ENCODE assay signal across 25 mouse cellular contexts in the genomic region with DNA sequence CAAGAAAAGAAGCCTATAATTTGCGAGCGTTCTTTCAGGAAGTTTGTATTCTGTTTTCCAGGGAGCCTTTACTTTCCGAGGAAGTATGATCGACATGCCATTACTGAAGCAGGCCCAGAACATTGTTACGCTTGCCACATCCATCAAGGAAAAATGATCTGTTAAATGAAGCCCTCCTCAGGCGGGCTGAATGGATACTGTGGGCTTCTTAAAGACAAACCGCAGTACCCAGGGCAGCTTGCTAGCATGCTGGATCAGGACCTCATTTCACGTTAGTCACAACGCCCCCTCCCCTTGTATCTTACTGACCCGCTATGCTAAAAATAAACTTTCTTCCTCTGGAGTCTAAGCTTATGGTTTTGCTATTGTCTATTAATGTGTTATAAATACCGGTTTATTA. TPM values are rescaled to one million over a fixed set of nuclear protein-coding genes. Genes with fewer than 3 reads are reported as not detected.
DNase-seq lines count a peak whose midpoint lies in the region; ATAC-seq and TF ChIP-seq lines count a peak whose summit lies in the region.
"Had no signal": no experiment of that assay in that cellular context is flagged by ENCODE, and none has a peak within 500 bp of the region (broad histone marks: within the 10 kb centered on the region; RNA-seq: fewer than 3 reads in every experiment).

No protein-coding gene starts in this region.

- 33% methylated on average over 11 of the region's 11 CpGs for WGBS in hindbrain, embryonic 11.5 days
- WGBS in hindbrain, embryonic 13.5 days = 27% methylated on average over 11 of the region's 11 CpGs
- 31% methylated on average over 11 of the region's 11 CpGs for WGBS in hindbrain, postnatal 0 days
- WGBS in neural tube, embryonic 15.5 days = 41% methylated on average over 11 of the region's 11 CpGs

- peak; percentile 47 for DNase-seq in hindbrain, embryonic 11.5 days (ENCODE audit: low spot score)
- DNase-seq in retina, postnatal 1 day = peak; percentile 31
- DNase-seq in retina, embryonic 14.5 days (ENCODE audit: low spot score) = no peak
- DNase-seq in hindbrain, postnatal 0 days (ENCODE audit: low spot score) = peak; percentile 49
- DNase-seq: adrenal gland, adult 2 months; adrenal gland, postnatal 25 days; cerebellum, adult 8-10 months; cerebellum, postnatal 14 days; gastrocnemius, adult 2 months; gastrocnemius, postnatal 36 days; heart, adult 18-20 months; heart, postnatal 14 days; kidney, adult 18-20 months had no signal

- peaks cover 23% of the 10 kb centered on the region for H3K27me3 ChIP-seq in hindbrain, embryonic 11.5 days (ENCODE audit: control insufficient read depth, insufficient read depth, low read length)
- H3K27me3 ChIP-seq in hindbrain, embryonic 13.5 days = peaks cover 75% of the 10 kb centered on the region
- 0 out of 2 replicates have a peak, but pooled peaks cover 4% of the 10 kb centered on the region for H3K27me3 ChIP-seq in hindbrain, postnatal 0 days (ENCODE audit: insufficient read depth, low read length)
- H3K27me3 ChIP-seq in neural tube, embryonic 15.5 days (replicated peaks) = peaks cover 67% of the 10 kb centered on the region

- H3K36me3 ChIP-seq in hindbrain, embryonic 11.5 days (ENCODE audit: control insufficient read depth, insufficient read depth, low read length) = no peaks in the 10 kb centered on the region
- H3K36me3 ChIP-seq in hindbrain, embryonic 13.5 days = no peaks in the 10 kb centered on the region
- H3K36me3 ChIP-seq in hindbrain, postnatal 0 days (ENCODE audit: insufficient read depth, low read length) = no peaks in the 10 kb centered on the region
- no peaks in the 10 kb centered on the region for H3K36me3 ChIP-seq in neural tube, embryonic 15.5 days
- H3K36me3 ChIP-seq: embryonic facial prominence, embryonic 15.5 days; heart, embryonic 15.5 days had no signal

- H3K9ac ChIP-seq in hindbrain, embryonic 11.5 days (ENCODE audit: low read depth, low read length) = no peak overlapping the region
- H3K9ac ChIP-seq in hindbrain, embryonic 13.5 days = no peak overlapping the region
- H3K9ac ChIP-seq in hindbrain, postnatal 0 days (replicated peaks; ENCODE audit: low read length) = no peak overlapping the region
- no peak overlapping the region for H3K9ac ChIP-seq in neural tube, embryonic 15.5 days (replicated peaks)
- H3K9ac ChIP-seq: embryonic facial prominence, embryonic 15.5 days; heart, embryonic 15.5 days had no signal

- H3K4me1 ChIP-seq in hindbrain, embryonic 11.5 days (replicated peaks; ENCODE audit: control insufficient read depth, insufficient read depth, low read length) = peaks cover 6% of the 10 kb centered on the region
- peaks cover 39% of the 10 kb centered on the region for H3K4me1 ChIP-seq in hindbrain, embryonic 13.5 days (replicated peaks)
- peaks cover 8% of the 10 kb centered on the region; the same call in 1 of the 2 replicates for H3K4me1 ChIP-seq in hindbrain, postnatal 0 days (ENCODE audit: insufficient read depth, low read length)
- H3K4me1 ChIP-seq in neural tube, embryonic 15.5 days = peaks cover 18% of the 10 kb centered on the region

- H3K4me2 ChIP-seq in hindbrain, embryonic 11.5 days (replicated peaks; ENCODE audit: low read depth, low read length) = no peak overlapping the region
- no peak overlapping the region for H3K4me2 ChIP-seq in hindbrain, embryonic 13.5 days
- no peak overlapping the region for H3K4me2 ChIP-seq in hindbrain, postnatal 0 days (ENCODE audit: low read depth, low read length)
- H3K4me2 ChIP-seq in neural tube, embryonic 15.5 days = no peak overlapping the region
- H3K4me2 ChIP-seq: embryonic facial prominence, embryonic 15.5 days; heart, embryonic 11.5 days; heart, embryonic 15.5 days had no signal

- H3K27ac ChIP-seq in hindbrain, embryonic 11.5 days (ENCODE audit: low read depth, low read length) = 0 out of 2 replicates have a peak overlapping the region, but pooled peaks have one; percentile 19
- H3K27ac ChIP-seq in hindbrain, embryonic 13.5 days = no peak overlapping the region
- H3K27ac ChIP-seq in hindbrain, postnatal 0 days = peak overlapping the region; percentile 7; the same call in 1 of the 2 replicates
- H3K27ac ChIP-seq in neural tube, embryonic 15.5 days (replicated peaks) = no peak overlapping the region
- H3K27ac ChIP-seq: embryonic facial prominence, embryonic 15.5 days; gastrocnemius, adult 2 months; heart, embryonic 15.5 days had no signal

- TF ChIP-seq CTCF in hindbrain, postnatal 0 days (IDR thresholded peaks at IDR 0.05; ENCODE audit: low read depth) = no peak

- no peaks in the 10 kb centered on the region for H3K9me3 ChIP-seq in hindbrain, embryonic 11.5 days (ENCODE audit: control insufficient read depth, low read length)
- H3K9me3 ChIP-seq in hindbrain, embryonic 13.5 days = no peaks in the 10 kb centered on the region
- no peaks in the 10 kb centered on the region for H3K9me3 ChIP-seq in hindbrain, postnatal 0 days (ENCODE audit: low read length)
- H3K9me3 ChIP-seq in neural tube, embryonic 15.5 days (replicated peaks) = no peaks in the 10 kb centered on the region
- H3K9me3 ChIP-seq: embryonic facial prominence, embryonic 15.5 days; forebrain, embryonic 10.5 days; heart, embryonic 15.5 days had no signal

- ATAC-seq in hindbrain, embryonic 11.5 days (ENCODE audit: low FRiP score) = no peak
- no peak for ATAC-seq in hindbrain, embryonic 13.5 days (ENCODE audit: low FRiP score)
- no peak; the same call in 1 of the 2 replicates for ATAC-seq in hindbrain, postnatal 0 days
- no peak for ATAC-seq in neural tube, embryonic 15.5 days (ENCODE audit: low FRiP score)
- ATAC-seq: forebrain, embryonic 14.5 days; inflammation-experienced regulatory T-cells, adult 6 months had no signal

- H3K4me3 ChIP-seq in hindbrain, embryonic 11.5 days (ENCODE audit: low read depth, low read length) = no peak overlapping the region
- H3K4me3 ChIP-seq in hindbrain, embryonic 13.5 days = no peak overlapping the region
- no peak overlapping the region for H3K4me3 ChIP-seq in hindbrain, postnatal 0 days (ENCODE audit: low read length)
- H3K4me3 ChIP-seq in neural tube, embryonic 15.5 days (replicated peaks) = no peak overlapping the region
- H3K4me3 ChIP-seq: embryonic facial prominence, embryonic 15.5 days; erythroblast, embryonic 14.5 days; gastrocnemius, adult 2 months; heart, embryonic 15.5 days had no signal

RNA-seq across cellular contexts. Expression of a gene that starts 49.0 kb away (rescaled TPM):
- 0.99 and 1.6 TPM in 2 replicates for polyA plus RNA-seq in hindbrain, embryonic 11.5 days (2014; fragmentation: Nextera tagmentation; extraction: Ambion mirVana)
- polyA plus RNA-seq in hindbrain, embryonic 13.5 days (2015; fragmentation: Nextera tagmentation; extraction: Ambion mirVana) = 1.8 and 3.0 TPM in 2 replicates
- 1.2 and 3.0 TPM in 2 replicates for total RNA-seq in hindbrain, postnatal 0 days (2014; rRNA removed)
- polyA plus RNA-seq in hindbrain, postnatal 0 days (2015; fragmentation: Nextera tagmentation; extraction: Ambion mirVana) = 0.56 and 0.82 TPM in 2 replicates
- 0.14 and 0.60 TPM in 2 replicates for polyA plus RNA-seq in neural tube, embryonic 15.5 days (2015; fragmentation: Nextera tagmentation; extraction: Ambion mirVana)
- total RNA-seq: adrenal gland, adult 2 months; adrenal gland, postnatal 25 days; common myeloid progenitor, adult 5-6 weeks; gastrocnemius, adult 2 months; gastrocnemius, postnatal 36 days; heart, adult 18-20 months; heart, postnatal 14 days; hematopoietic stem cell, adult 5-6 weeks had no signal
- polyA plus RNA-seq: adrenal gland, adult 2 months; embryonic facial prominence, embryonic 11.5 days; erythroblast, embryonic 14.5 days; heart, embryonic 11.5 days; heart, embryonic 15.5 days; inflammation-experienced regulatory T-cells, adult 6 months had no signal

Comparison
In these comparisons a context has a peak if more than half of its experiments do, and no peak if none do; other contexts are left out.
1. H3K27ac ChIP-seq: peak in hindbrain, embryonic 11.5 days (single experiment) and hindbrain, postnatal 0 days (single experiment); none in hindbrain, embryonic 13.5 days (single experiment) and neural tube, embryonic 15.5 days (single experiment).